Mouse (Mus musculus) cerebellum, adult 8-10 months (tissue): ENCODE data around the gene Xpnpep1.

Experiments used
- DNase-seq: peaks from one replicate; pipeline ENCODE4 v3.0.0; 2022

The Xpnpep1 gene

DNA sequence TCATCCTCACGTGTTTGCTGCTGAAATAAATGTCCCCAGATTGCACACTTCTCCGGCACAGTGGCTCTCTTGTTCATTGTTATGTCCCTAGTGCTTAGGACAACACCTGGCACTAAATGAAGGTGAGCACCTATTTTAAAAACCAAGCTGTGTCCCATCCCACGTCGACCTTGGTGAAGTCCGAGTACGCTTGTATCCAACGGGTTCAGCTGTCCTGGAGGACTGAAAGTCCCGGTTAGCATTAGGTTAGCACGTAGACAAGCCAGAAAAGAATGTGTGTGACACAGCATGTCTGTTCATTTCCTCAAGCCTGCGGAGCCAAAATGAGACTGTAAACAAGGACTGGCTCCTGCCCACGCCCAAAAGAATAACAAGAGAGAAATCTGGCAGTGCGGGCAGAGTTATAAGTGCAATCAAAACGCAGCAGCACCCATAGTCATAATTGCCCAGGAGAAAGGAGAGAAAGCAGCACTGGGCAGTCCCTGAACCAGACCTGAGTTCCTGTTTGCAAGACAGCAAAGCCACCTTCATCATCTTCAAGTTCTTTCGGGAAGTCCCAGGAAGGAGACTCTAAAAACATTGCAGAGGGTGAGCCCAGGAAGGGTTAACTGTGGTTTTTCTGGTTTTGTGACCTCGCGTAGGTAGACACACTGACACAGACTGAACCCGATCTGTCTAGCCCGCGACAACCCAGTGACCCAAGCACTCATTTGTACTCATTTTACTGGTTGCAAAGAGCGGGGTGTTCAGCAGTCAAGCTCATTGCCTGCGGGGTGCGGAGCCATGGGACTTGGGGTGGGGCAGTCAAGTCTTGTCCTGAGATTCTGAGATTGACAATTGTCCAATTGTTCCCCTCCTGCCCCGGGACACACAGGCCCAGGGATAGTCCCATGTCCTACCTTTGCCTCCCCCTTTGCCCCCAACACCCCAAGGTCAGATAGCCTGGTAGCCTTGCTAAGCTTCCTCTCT lies at the start of gene Xpnpep1:
Xpnpep1 (minus strand) TSS at position 51 of the 969 bp plus-strand sequence.
- DNase-seq = no peak

- DNase-seq = no peak
Measured at GRCm38 (mm10) chr19:53087268-53088143, 47.5 kb upstream of the Xpnpep1 start.

- no peak for DNase-seq
Measured at GRCm38 (mm10) chr19:53086861-53087260, 46.8 kb upstream of the Xpnpep1 start.

GRCm38 (mm10) chr19:53084735-53085134 lies 44.7 kb upstream of the Xpnpep1 start:
- peak; percentile 57 for DNase-seq

DNA sequence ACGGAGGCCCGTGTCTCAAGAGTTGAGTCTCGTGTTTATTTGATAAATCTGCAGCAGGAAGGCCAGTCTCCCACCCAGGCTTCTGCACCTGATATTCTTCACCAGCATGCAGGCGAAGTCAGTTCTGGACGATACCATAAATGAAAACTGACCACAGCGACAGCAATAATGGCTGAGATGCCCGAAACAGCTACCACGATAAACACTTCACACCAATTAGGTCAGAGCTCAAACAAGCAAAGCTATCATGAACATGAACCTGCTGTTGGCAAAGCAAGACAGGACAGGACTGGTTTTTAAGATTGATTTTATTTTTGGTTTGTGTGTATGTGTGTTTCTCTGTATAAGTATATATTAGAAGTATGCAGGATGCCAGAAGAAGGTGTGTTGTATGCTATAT lies 42.8 kb upstream of the Xpnpep1 start:
- no peak for DNase-seq

GRCm38 (mm10) chr19:53081339-53081738 lies 41.3 kb upstream of the Xpnpep1 start:
- DNase-seq = no peak

DNA sequence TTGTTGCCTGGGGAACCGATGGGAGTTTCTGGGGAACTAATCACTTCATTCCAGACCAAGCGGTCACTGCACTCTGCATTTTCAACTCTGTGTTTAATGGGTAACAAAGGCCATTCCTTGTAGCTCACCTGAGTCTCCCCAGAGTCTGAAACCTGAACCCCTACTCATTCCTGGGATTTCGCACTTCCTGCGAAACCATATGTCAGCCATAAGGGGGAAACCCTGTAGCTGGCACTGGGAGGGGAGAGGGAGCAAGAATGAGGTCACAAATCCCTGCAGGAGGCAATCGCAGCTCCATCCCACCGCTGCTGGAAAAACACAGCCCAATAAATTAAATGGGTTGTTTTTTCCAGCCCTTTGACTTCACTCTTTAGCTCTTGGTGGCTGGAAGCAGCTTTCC lies 40.9 kb upstream of the Xpnpep1 start:
- peak; percentile 64 for DNase-seq

DNA sequence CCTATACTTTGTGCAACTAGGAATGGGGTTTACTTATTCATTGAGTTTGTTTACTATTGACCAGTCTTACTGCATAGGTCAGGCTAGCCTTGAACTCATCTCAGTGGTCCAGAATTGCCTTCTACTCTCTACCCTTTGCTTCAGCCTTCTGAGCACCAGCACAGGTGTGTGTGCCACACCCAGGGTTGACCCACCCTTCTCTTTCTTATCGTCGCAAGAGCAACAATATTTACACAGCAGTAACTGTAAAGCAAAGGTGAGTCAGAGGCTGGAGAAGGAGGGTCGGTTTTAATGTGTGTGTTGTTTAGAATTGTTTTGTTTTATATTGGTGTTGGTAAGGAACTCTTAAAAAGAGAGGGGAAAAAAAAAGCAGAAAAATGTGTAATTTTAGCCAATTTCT lies 40.5 kb upstream of the Xpnpep1 start:
- no peak for DNase-seq

DNA sequence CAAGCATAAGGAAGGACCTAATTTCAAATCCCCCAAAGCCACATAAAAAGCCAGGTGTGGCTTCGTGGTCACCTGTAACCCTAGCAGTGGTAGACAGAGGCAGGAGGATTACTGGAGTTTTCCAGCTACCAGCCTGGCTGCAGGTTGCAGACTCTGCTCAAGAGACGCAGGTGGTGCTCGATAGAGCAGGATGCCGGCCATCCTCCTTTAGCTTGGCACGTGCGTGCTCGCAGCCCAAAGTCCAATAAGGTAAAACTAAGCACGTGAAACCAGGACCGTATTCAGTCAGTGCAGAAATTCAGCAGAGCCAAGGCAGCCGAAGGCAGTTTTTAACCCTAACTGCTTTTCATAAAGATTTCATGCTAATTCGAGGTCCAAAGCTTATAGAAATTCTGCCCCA lies 40.0 kb upstream of the Xpnpep1 start:
- DNase-seq = no peak

DNA sequence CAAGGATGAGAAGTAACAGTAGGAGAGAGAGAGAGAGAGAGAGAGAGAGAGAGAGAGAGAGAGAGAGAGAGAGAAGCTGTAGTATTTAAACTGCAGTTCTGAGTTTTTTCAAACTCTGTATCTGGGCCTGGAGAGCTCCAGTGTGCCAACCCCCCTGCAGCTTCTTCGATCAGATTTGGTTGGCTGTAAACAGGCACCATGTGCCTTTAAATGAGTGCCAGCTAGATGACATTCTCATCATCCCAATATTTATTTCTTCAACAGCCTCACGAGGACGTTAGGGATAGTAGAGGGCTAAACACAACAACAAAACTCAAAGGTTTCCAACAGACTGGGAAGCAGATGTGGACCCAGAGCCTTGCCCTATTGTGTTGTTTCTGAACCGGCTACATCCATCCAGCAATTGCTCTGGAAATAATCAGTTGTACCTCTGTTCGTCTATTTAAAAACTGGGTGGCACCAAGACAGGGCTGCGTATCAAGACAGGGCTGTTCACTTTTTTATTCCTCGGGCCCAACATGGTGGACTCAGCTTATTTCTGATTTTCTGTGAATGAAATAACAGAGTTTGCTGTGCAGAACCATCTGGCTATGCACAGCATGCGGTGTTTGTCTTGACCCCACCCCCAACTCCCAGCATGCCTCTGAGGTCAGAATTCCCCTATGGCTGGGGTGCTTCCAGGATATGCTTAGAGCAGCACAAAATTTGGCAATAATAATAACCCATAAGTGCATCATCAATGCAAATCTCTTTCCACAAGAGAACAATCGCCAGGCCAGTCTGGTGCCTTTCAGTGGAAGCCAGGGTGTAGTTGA lies 38.5 kb upstream of the Xpnpep1 start:
- peak; percentile 38 for DNase-seq

- DNase-seq = peak; percentile 23
Measured at GRCm38 (mm10) chr19:53077278-53077677, 37.3 kb upstream of the Xpnpep1 start.

- peak; percentile 88 for DNase-seq
Measured at GRCm38 (mm10) chr19:53076238-53076981, 36.4 kb upstream of the Xpnpep1 start.

DNA sequence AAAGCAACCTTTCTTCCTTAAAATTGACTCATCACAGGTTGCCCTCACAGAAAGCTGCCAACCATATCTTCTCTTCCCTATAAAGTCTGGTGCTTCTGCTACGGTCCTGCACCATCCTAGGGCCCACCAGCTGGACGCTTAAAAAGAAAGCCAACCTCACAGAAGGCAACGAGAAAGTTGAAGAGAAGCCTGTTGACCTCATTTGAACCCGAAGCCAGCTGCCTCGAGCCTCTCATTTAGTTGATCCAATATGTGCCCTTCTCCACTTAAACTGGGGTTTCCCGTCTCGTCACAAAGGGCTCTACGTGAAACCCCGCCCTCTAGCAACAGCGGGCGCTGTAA lies 35.9 kb upstream of the Xpnpep1 start:
- DNase-seq = no peak

- DNase-seq = peak; percentile 30
Measured at GRCm38 (mm10) chr19:53074899-53075722, 35.1 kb upstream of the Xpnpep1 start.

DNA sequence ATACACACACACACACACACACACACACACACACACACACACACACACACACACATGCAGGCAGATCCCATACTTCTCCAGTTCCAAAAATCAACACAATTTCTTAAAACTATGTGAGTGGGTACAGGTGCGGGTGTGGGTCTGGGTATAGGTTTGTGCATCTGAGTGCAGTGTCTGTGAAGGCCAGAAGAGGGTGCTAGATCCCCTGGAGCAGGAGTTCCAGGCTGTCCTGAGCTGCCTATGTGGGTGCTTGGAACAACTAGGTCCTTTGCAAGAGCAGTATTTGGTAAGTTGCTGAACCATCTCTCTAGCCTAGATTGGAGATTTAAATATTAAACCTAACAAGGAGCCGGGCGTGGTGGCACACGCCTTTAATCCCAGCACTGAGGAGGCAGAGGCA lies 33.5 kb upstream of the Xpnpep1 start:
- DNase-seq = no peak

GRCm38 (mm10) chr19:53072406-53072805 lies 32.4 kb upstream of the Xpnpep1 start:
- no peak for DNase-seq

- DNase-seq = no peak
Measured at GRCm38 (mm10) chr19:53071651-53072050, 31.6 kb upstream of the Xpnpep1 start.

GRCm38 (mm10) chr19:53070870-53071269 lies 30.9 kb upstream of the Xpnpep1 start:
- no peak for DNase-seq

GRCm38 (mm10) chr19:53069451-53069850 lies 29.4 kb upstream of the Xpnpep1 start:
- DNase-seq = no peak

GRCm38 (mm10) chr19:53066934-53067333 lies 26.9 kb upstream of the Xpnpep1 start:
- no peak for DNase-seq

DNA sequence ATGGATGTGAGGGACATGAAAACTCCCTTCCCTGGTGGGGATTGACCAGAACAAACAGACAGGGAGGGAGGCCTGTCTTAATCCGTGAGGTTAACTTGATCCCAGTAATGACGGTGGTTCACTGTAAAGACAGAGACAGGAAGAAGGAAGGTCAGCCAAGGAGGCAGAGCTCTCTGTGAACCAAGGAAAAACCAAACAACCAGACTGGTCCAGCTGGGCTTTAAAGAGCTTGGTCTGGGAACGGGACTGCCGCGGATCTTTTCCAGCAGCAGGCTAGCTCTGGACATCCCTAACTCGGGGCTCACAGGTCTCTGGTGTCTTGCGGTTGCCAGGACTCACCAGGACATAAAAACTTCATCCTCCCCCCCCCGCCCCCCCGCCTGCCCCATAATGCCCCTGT lies 26.5 kb upstream of the Xpnpep1 start:
- no peak for DNase-seq
